Comparison of ENCODE assay signal across 19 mouse cellular contexts in the genomic region with DNA sequence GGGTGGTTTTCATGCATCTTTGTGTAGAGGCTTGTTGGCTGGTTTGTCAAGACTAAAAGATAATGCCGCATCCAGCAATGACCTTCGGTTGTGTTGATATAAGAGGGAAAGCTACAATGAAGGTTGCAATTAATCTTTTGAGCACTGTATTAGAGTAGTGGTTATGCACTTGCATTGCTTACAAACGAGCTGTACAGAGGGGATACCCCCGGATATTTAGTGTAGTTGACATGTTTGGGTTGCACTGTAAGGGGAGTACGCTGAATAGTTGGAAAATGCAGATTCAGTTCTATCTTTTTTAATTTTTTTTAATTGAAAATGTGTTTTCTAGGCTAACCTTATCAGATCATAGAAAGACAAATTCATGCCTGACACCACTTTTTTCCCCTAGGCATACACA.
"Had no signal": no experiment of that assay in that cellular context is flagged by ENCODE, and none has a peak within 500 bp of the region (broad histone marks: within the 10 kb centered on the region; RNA-seq: fewer than 3 reads in every experiment).

No protein-coding gene starts in this region.

- H3K4me3 ChIP-seq: layer of hippocampus, adult 2 months; limb, embryonic 10.5 days; limb, embryonic 13.5 days; liver, embryonic 12.5 days; liver, embryonic 15.5 days; lung, embryonic 15.5 days; megakaryocyte, embryonic 14.5 days; neural tube, embryonic 12.5 days; neural tube, embryonic 15.5 days had no signal

- H3K9me3 ChIP-seq: limb, embryonic 10.5 days; limb, embryonic 13.5 days; liver, embryonic 12.5 days; liver, embryonic 15.5 days; lung, embryonic 15.5 days; megakaryocyte, embryonic 14.5 days; neural tube, embryonic 12.5 days; neural tube, embryonic 15.5 days had no signal

- DNase-seq: kidney, adult 2 months; kidney, postnatal 25 days; layer of hippocampus, adult 9-11 months; liver; lung, adult 18-20 months; lung, postnatal 10 days; lung, postnatal 36 days; thymus, adult 18-20 months; thymus, postnatal 36 days had no signal

- H3K4me1 ChIP-seq: limb, embryonic 10.5 days; limb, embryonic 13.5 days; liver, embryonic 12.5 days; liver, embryonic 15.5 days; lung, embryonic 15.5 days; megakaryocyte, embryonic 14.5 days; neural tube, embryonic 12.5 days; neural tube, embryonic 15.5 days had no signal

- H3K27me3 ChIP-seq: limb, embryonic 13.5 days; liver, embryonic 12.5 days; liver, embryonic 15.5 days; lung, embryonic 15.5 days; megakaryocyte, embryonic 14.5 days; neural tube, embryonic 12.5 days; neural tube, embryonic 15.5 days had no signal

- H3K27ac ChIP-seq: kidney, postnatal 0 days; layer of hippocampus, adult 2 months; limb, embryonic 10.5 days; limb, embryonic 13.5 days; liver, embryonic 12.5 days; liver, embryonic 15.5 days; lung, embryonic 15.5 days; neural tube, embryonic 12.5 days; neural tube, embryonic 15.5 days had no signal

- H3K36me3 ChIP-seq: limb, embryonic 10.5 days; limb, embryonic 13.5 days; liver, embryonic 12.5 days; liver, embryonic 15.5 days; lung, embryonic 15.5 days had no signal

- H3K4me2 ChIP-seq: limb, embryonic 13.5 days; liver, embryonic 12.5 days; liver, embryonic 15.5 days; lung, embryonic 15.5 days; neural tube, embryonic 12.5 days; neural tube, embryonic 15.5 days had no signal

- H3K9ac ChIP-seq: limb, embryonic 13.5 days; liver, embryonic 12.5 days; liver, embryonic 15.5 days; lung, embryonic 15.5 days; neural tube, embryonic 12.5 days; neural tube, embryonic 15.5 days had no signal

- ATAC-seq: liver, embryonic 12.5 days had no signal
